8 mouse cellular contexts compared by ENCODE assay signal in the genomic region with DNA sequence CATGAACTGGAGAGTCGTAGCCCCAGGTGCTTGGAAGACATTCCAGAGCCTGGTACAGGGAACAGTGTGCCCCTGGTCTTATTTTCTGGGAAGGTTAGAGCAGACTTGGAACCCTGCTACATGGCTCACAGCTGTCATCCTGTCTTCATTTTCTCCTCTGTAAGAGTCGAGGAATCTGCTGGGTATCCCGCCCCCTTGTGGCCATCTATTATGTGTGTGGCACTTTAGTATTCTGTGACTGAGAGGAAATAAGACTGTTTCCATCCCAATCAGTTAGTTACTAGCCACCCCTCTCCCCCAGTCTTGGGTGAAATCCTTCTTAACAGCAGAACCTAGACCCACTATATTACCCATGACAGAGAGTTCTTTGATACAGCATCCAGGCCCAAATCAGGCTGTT. TPM values are rescaled to one million over a fixed set of nuclear protein-coding genes. Genes with fewer than 3 reads are reported as not detected.
DNase-seq lines count a peak whose midpoint lies in the region; ATAC-seq and TF ChIP-seq lines count a peak whose summit lies in the region.
"Not testable (repeated sequence)": the region's sequence is repeated elsewhere in the genome, so short reads cannot be mapped to it uniquely, and the experiment has no call there.

No protein-coding gene starts in this region.

- not testable (repeated sequence) for H3K27ac ChIP-seq in cerebellum, adult 2 months (ENCODE audit: insufficient read depth, low read length); hindbrain, embryonic 15.5 days (replicated peaks)

- 0 out of 2 replicates have a peak, but pooled peaks have one; percentile 69 for ATAC-seq in hindbrain, embryonic 15.5 days (ENCODE audit: low FRiP score, low read depth)

- 0% methylated on average over 3 of the region's 3 CpGs for WGBS in cerebellum, adult 2 months
- 17% methylated on average over 3 of the region's 3 CpGs for WGBS in hindbrain, embryonic 15.5 days

- H3K4me2 ChIP-seq in hindbrain, embryonic 15.5 days: not testable (repeated sequence)

- H3K27me3 ChIP-seq in cerebellum, adult 2 months (ENCODE audit: control insufficient read depth, insufficient read depth, low read length); hindbrain, embryonic 15.5 days: not testable (repeated sequence)

- peak; percentile 45; the same call in 1 of the 2 replicates for TF ChIP-seq CTCF in cerebellum, adult 2 months (IDR thresholded peaks at IDR 0.05; ENCODE audit: borderline replicate concordance, insufficient read depth, low read depth, low read length)

- H3K36me3 ChIP-seq in hindbrain, embryonic 15.5 days: not testable (repeated sequence)

- H3K4me3 ChIP-seq in cerebellum, adult 2 months (replicated peaks; ENCODE audit: insufficient read depth, low read depth, low read length); hindbrain, embryonic 15.5 days: not testable (repeated sequence)

- H3K9ac ChIP-seq in hindbrain, embryonic 15.5 days: not testable (repeated sequence)

- peak; percentile 87 for DNase-seq in NIH3T3 (ENCODE audit: low read depth)
- DNase-seq in cerebellum, adult 2 months: peak; percentile 41 to 42
- DNase-seq in forelimb bud, embryonic 11.5 days (ENCODE audit: low read depth, low spot score): peak; percentile 57
- DNase-seq in layer of hippocampus, adult 8-10 months (ENCODE audit: low spot score in 2 of 2): peak; percentile 14 to 42
- DNase-seq in lung, postnatal 14 days: peak; percentile 70
- DNase-seq in retina, embryonic 14.5 days (ENCODE audit: low spot score): peak; percentile 88
- DNase-seq in thymus, postnatal 14 days: peak; percentile 73

- TF ChIP-seq POLR2A in cerebellum, adult 2 months (IDR thresholded peaks at IDR 0.05; ENCODE audit: borderline replicate concordance, insufficient read depth, low read length): not testable (repeated sequence)

- H3K4me1 ChIP-seq in cerebellum, adult 2 months (ENCODE audit: control insufficient read depth, insufficient read depth, low read length); hindbrain, embryonic 15.5 days (replicated peaks): not testable (repeated sequence)

- H3K9me3 ChIP-seq in hindbrain, embryonic 15.5 days: not testable (repeated sequence)

RNA-seq across cellular contexts. Expression of a gene that starts 41.1 kb away (rescaled TPM):
- 8.6 and 8.8 TPM in 2 replicates for polyA plus RNA-seq in cerebellum, adult 2 months (2012; rRNA removed)
- 14.5 and 15.8 TPM in 2 replicates for polyA plus RNA-seq in hindbrain, embryonic 15.5 days (2015; fragmentation: Nextera tagmentation; extraction: Ambion mirVana)
- total RNA-seq in layer of hippocampus, adult 8-10 months (2022): 1 to 10 TPM; 3.9 to 7.5 (median 6.9) TPM

Comparison
In these comparisons a context has a peak if more than half of its experiments do, and no peak if none do; other contexts are left out.
1. DNase-seq: peak in every context shown above with its lines; median percentile 88 in retina, embryonic 14.5 days; 87 in NIH3T3; 73 in thymus, postnatal 14 days; 70 in lung, postnatal 14 days; 57 in forelimb bud, embryonic 11.5 days; 42 in cerebellum, adult 2 months; 28 in layer of hippocampus, adult 8-10 months.